Mouse (Mus musculus): ENCODE results near the gene Casq2. TPM values are rescaled to one million over a fixed set of nuclear protein-coding genes. Genes with fewer than 3 reads are reported as not detected.
A peak's percentile ranks its signal among the peaks of the same experiment; 100 is the strongest.

The Casq2 gene
- polyA plus RNA-seq, 1 experiment = 482 TPM

GRCm38 (mm10) chr3:102137158-102137557 lies 50.9 kb downstream of the Casq2 start:
- no peak for TF ChIP-seq MYOD1 (IDR thresholded peaks at IDR 0.05; ENCODE audit: control insufficient read depth in 1 of 3, insufficient read length in 2 of 3, low read depth in 2 of 3)
- TF ChIP-seq REST (IDR thresholded peaks at IDR 0.05; ENCODE audit: insufficient read depth, insufficient read length) = no peak
- no peak for TF ChIP-seq POLR2AphosphoS2 (IDR thresholded peaks at IDR 0.05; ENCODE audit: insufficient read length, low read depth)
- TF ChIP-seq TCF3 (IDR thresholded peaks at IDR 0.05; ENCODE audit: insufficient read length, low read depth) = no peak
- TF ChIP-seq POLR2A (IDR thresholded peaks at IDR 0.05; ENCODE audit: insufficient read length, low read depth) = no peak
- no peak for TF ChIP-seq USF1 (IDR thresholded peaks at IDR 0.05; ENCODE audit: low read depth)
- no peak for TF ChIP-seq E2F4 (IDR thresholded peaks at IDR 0.05; ENCODE audit: insufficient read depth)
- no peaks in the 10 kb centered on the region for H3K36me3 ChIP-seq (ENCODE audit: control insufficient read depth, insufficient read depth)
- H3K4me2 ChIP-seq (ENCODE audit: low read depth) = no peak overlapping the region

GRCm38 (mm10) chr3:102138899-102139298 lies 52.7 kb downstream of the Casq2 start:
- TF ChIP-seq MYOD1 (IDR thresholded peaks at IDR 0.05; ENCODE audit: control insufficient read depth in 1 of 3, insufficient read length in 2 of 3, low read depth in 2 of 3) = no peak
- TF ChIP-seq TCF3 (IDR thresholded peaks at IDR 0.05; ENCODE audit: insufficient read length, low read depth) = no peak
- TF ChIP-seq USF1 (IDR thresholded peaks at IDR 0.05; ENCODE audit: low read depth) = no peak
- no peak for TF ChIP-seq POLR2AphosphoS2 (IDR thresholded peaks at IDR 0.05; ENCODE audit: insufficient read length, low read depth)
- TF ChIP-seq MYOG (IDR thresholded peaks at IDR 0.05; ENCODE audit: control insufficient read depth in 1 of 3, insufficient read depth in 1 of 3, insufficient read length in 2 of 3, low read depth in 2 of 3) = no peak
- no peak for TF ChIP-seq MAX (IDR thresholded peaks at IDR 0.05; ENCODE audit: low read depth)
- no peak for TF ChIP-seq POLR2A (IDR thresholded peaks at IDR 0.05; ENCODE audit: insufficient read length, low read depth)
- no peak for TF ChIP-seq SRF (IDR thresholded peaks at IDR 0.05; ENCODE audit: control insufficient read depth, insufficient read length, low read depth)
- no peak for TF ChIP-seq REST (IDR thresholded peaks at IDR 0.05; ENCODE audit: insufficient read depth, insufficient read length)
- TF ChIP-seq CEBPB (IDR thresholded peaks at IDR 0.05; ENCODE audit: insufficient read depth, poor library complexity, severe bottlenecking) = no peak
- no peak for TF ChIP-seq TCF12 (IDR thresholded peaks at IDR 0.05; ENCODE audit: insufficient read depth, poor library complexity, severe bottlenecking)
- H3K79me2 ChIP-seq (ENCODE audit: control insufficient read depth, insufficient read depth) = no peaks in the 10 kb centered on the region
- no peaks in the 10 kb centered on the region for H3K36me3 ChIP-seq (ENCODE audit: control insufficient read depth, insufficient read depth)

More at GRCm38 (mm10) chr3:102137158-102137557, 50.9 kb downstream of the Casq2 start:
- Histone ChIP-seq H3ac (ENCODE audit: control insufficient read depth, insufficient read length) (no peak overlapping the region), H3K79me2 (ENCODE audit: control insufficient read depth, insufficient read depth) (no peaks in the 10 kb centered on the region), H3K27me3 (ENCODE audit: control insufficient read depth, insufficient read depth, insufficient read length) (no peaks in the 10 kb centered on the region), H3K4me3 (no peak overlapping the region)

GRCm38 (mm10) chr3:102140606-102141005 lies 54.4 kb downstream of the Casq2 start:
- no peak overlapping the region for H3K4me3 ChIP-seq
- no peak overlapping the region for H3ac ChIP-seq (ENCODE audit: control insufficient read depth, insufficient read length)
- no peak overlapping the region for H3K4me2 ChIP-seq (ENCODE audit: low read depth)
- no peaks in the 10 kb centered on the region for H3K79me2 ChIP-seq (ENCODE audit: control insufficient read depth, insufficient read depth)
- no peaks in the 10 kb centered on the region for H3K27me3 ChIP-seq (ENCODE audit: control insufficient read depth, insufficient read depth, insufficient read length)
- H3K36me3 ChIP-seq (ENCODE audit: control insufficient read depth, insufficient read depth) = no peaks in the 10 kb centered on the region
- no peak for TF ChIP-seq TCF12 (IDR thresholded peaks at IDR 0.05; ENCODE audit: insufficient read depth, poor library complexity, severe bottlenecking)
- TF ChIP-seq POLR2AphosphoS2 (IDR thresholded peaks at IDR 0.05; ENCODE audit: insufficient read length, low read depth) = peak; percentile 11

More at GRCm38 (mm10) chr3:102138899-102139298, 52.7 kb downstream of the Casq2 start:
- no peak overlapping the region for H3K4me3 ChIP-seq
- H3ac ChIP-seq (ENCODE audit: control insufficient read depth, insufficient read length) = no peak overlapping the region
- H3K27me3 ChIP-seq (ENCODE audit: control insufficient read depth, insufficient read depth, insufficient read length) = no peaks in the 10 kb centered on the region
- H3K4me2 ChIP-seq (ENCODE audit: low read depth) = no peak overlapping the region

- H3K4me2 ChIP-seq (ENCODE audit: low read depth) = peak overlapping the region; percentile 22
- TF ChIP-seq E2F4 (IDR thresholded peaks at IDR 0.05; ENCODE audit: insufficient read depth) (no peak), USF1 (IDR thresholded peaks at IDR 0.05; ENCODE audit: low read depth) (no peak), POLR2A (IDR thresholded peaks at IDR 0.05; ENCODE audit: insufficient read length, low read depth) (no peak), MYOD1 (IDR thresholded peaks at IDR 0.05; ENCODE audit: control insufficient read depth in 1 of 3, insufficient read length in 2 of 3, low read depth in 2 of 3) (no peak), POLR2AphosphoS2 (IDR thresholded peaks at IDR 0.05; ENCODE audit: insufficient read length, low read depth) (peak; percentile 17)
- H3ac ChIP-seq (ENCODE audit: control insufficient read depth, insufficient read length) = no peak overlapping the region
- H3K27me3 ChIP-seq (ENCODE audit: control insufficient read depth, insufficient read depth, insufficient read length) = no peaks in the 10 kb centered on the region
- no peaks in the 10 kb centered on the region for H3K36me3 ChIP-seq (ENCODE audit: control insufficient read depth, insufficient read depth)
- H3K79me2 ChIP-seq (ENCODE audit: control insufficient read depth, insufficient read depth) = no peaks in the 10 kb centered on the region
- H3K4me3 ChIP-seq = no peak overlapping the region
Measured at GRCm38 (mm10) chr3:102141451-102141850, 55.2 kb downstream of the Casq2 start.

GRCm38 (mm10) chr3:102141893-102142292 lies 55.7 kb downstream of the Casq2 start:
- no peak overlapping the region for H3K4me3 ChIP-seq
- no peaks in the 10 kb centered on the region for H3K36me3 ChIP-seq (ENCODE audit: control insufficient read depth, insufficient read depth)
- TF ChIP-seq MYOD1 (IDR thresholded peaks at IDR 0.05; ENCODE audit: control insufficient read depth in 1 of 3, insufficient read length in 2 of 3, low read depth in 2 of 3) (no peak), POLR2AphosphoS2 (IDR thresholded peaks at IDR 0.05; ENCODE audit: insufficient read length, low read depth) (peak; percentile 0)
- H3K79me2 ChIP-seq (ENCODE audit: control insufficient read depth, insufficient read depth) = no peaks in the 10 kb centered on the region
- H3K4me2 ChIP-seq (ENCODE audit: low read depth) = peak overlapping the region; percentile 22
- no peak overlapping the region for H3ac ChIP-seq (ENCODE audit: control insufficient read depth, insufficient read length)
- H3K27me3 ChIP-seq (ENCODE audit: control insufficient read depth, insufficient read depth, insufficient read length) = no peaks in the 10 kb centered on the region

DNA sequence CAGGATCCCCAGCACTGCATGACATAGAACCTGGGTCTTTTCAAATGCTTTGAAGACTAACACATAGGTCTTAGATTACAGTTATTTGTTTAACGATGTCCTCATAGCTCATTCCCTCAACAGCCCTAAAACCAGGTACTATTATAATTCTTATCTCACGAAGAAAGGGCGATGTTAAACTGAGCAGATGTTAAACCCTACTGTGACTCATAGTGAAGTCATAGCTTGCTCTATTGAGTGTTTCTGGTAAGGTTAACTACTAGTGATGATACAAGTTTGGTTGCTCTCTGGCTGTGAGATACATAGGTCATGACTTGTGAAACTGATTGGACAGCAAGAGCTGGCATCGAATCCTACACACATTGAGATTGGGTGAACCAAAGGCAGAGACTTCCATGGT lies 56.7 kb downstream of the Casq2 start:
- Histone ChIP-seq H3K27me3 (ENCODE audit: control insufficient read depth, insufficient read depth, insufficient read length) (no peaks in the 10 kb centered on the region), H3ac (ENCODE audit: control insufficient read depth, insufficient read length) (no peak overlapping the region), H3K79me2 (ENCODE audit: control insufficient read depth, insufficient read depth) (no peaks in the 10 kb centered on the region), H3K4me3 (no peak overlapping the region), H3K4me2 (ENCODE audit: low read depth) (no peak overlapping the region), H3K36me3 (ENCODE audit: control insufficient read depth, insufficient read depth) (no peaks in the 10 kb centered on the region)
- TF ChIP-seq MAX (IDR thresholded peaks at IDR 0.05; ENCODE audit: low read depth) (no peak), MYOG (IDR thresholded peaks at IDR 0.05; ENCODE audit: control insufficient read depth in 1 of 3, insufficient read depth in 1 of 3, insufficient read length in 2 of 3, low read depth in 2 of 3) (no peak), REST (IDR thresholded peaks at IDR 0.05; ENCODE audit: insufficient read depth, insufficient read length) (no peak), E2F4 (IDR thresholded peaks at IDR 0.05; ENCODE audit: insufficient read depth) (no peak), POLR2AphosphoS2 (IDR thresholded peaks at IDR 0.05; ENCODE audit: insufficient read length, low read depth) (no peak), MYOD1 (IDR thresholded peaks at IDR 0.05; ENCODE audit: control insufficient read depth in 1 of 3, insufficient read length in 2 of 3, low read depth in 2 of 3) (no peak), SRF (IDR thresholded peaks at IDR 0.05; ENCODE audit: control insufficient read depth, insufficient read length, low read depth) (no peak)

Data from myocyte (in vitro differentiated cells).